Mouse (Mus musculus) MEL (cell line): ENCODE results near the gene Cyfip2.

Experiments used
- CTCF ChIP-seq, 3 experiments: IDR thresholded peaks in 2 of 3; conservative IDR thresholded peaks in 1 of 3; 2 replicates each; pipeline ENCODE4 v1.5.1; 2011 to 2012; ENCODE audit warnings: low read length in 3 of 3, low read depth in 2 of 3, mild to moderate bottlenecking in 2 of 3, improper control_type of control experiment in 1 of 3, inconsistent platforms in 1 of 3, mixed read lengths in 1 of 3, moderate library complexity in 1 of 3; ENCODE audit not compliant: control insufficient read depth in 1 of 3, insufficient read depth in 1 of 3, poor library complexity in 1 of 3, severe bottlenecking in 1 of 3
- EP300 ChIP-seq, 2 experiments: IDR thresholded peaks; 2 replicates each; pipeline ENCODE4 v1.6.1; 2011; ENCODE audit warnings: improper control_type of control experiment in 2 of 2, low read length in 2 of 2, low read depth in 1 of 2, mild to moderate bottlenecking in 1 of 2
- POLR2A ChIP-seq, 2 experiments: IDR thresholded peaks; 2 replicates each; pipeline ENCODE4 v1.6.1; 2011 to 2012; ENCODE audit warnings: low read length in 2 of 2, mild to moderate bottlenecking in 2 of 2, control low read depth in 1 of 2, improper control_type of control experiment in 1 of 2, low read depth in 1 of 2, moderate library complexity in 1 of 2; ENCODE audit not compliant: control insufficient read depth in 1 of 2, insufficient read depth in 1 of 2, poor library complexity in 1 of 2
- USF1 ChIP-seq: IDR thresholded peaks from 2 replicates; pipeline ENCODE4 v1.6.1; 2014; ENCODE audit warnings: low read depth, mild to moderate bottlenecking, inconsistent platforms, low read length, improper control_type of control experiment, moderate library complexity
- USF2 ChIP-seq, 2 experiments: IDR thresholded peaks; 2 replicates each; pipeline ENCODE4 v1.6.1; 2011 to 2012; ENCODE audit warnings: improper control_type of control experiment in 2 of 2, low read length in 2 of 2, borderline replicate concordance in 1 of 2, inconsistent platforms in 1 of 2, low read depth in 1 of 2, mild to moderate bottlenecking in 1 of 2; ENCODE audit not compliant: insufficient read depth in 1 of 2

GRCm38 (mm10) chr11:46321559-46321958 lies 8.9 kb upstream of the Cyfip2 start:
- TF ChIP-seq POLR2A (IDR thresholded peaks at IDR 0.05; ENCODE audit: control insufficient read depth in 1 of 2, insufficient read depth in 1 of 2, low read depth in 1 of 2, low read length in 2 of 2, poor library complexity in 1 of 2) (no peak), USF1 (no peak), CTCF (IDR thresholded peaks at IDR 0.05 in 2 of 3, conservative IDR thresholded peaks at IDR 0.05 in 1 of 3; ENCODE audit: control insufficient read depth in 1 of 3, insufficient read depth in 1 of 3, low read depth in 2 of 3, low read length in 3 of 3, poor library complexity in 1 of 3, severe bottlenecking in 1 of 3) (no peak), EP300 (IDR thresholded peaks at IDR 0.05; ENCODE audit: low read depth in 1 of 2, low read length in 2 of 2) (no peak), USF2 (IDR thresholded peaks at IDR 0.05; ENCODE audit: borderline replicate concordance in 1 of 2, insufficient read depth in 1 of 2, low read depth in 1 of 2, low read length in 2 of 2) (no peak)
